Mouse (Mus musculus): Measurements from ENCODE around the gene Acbd4.

GRCm38 (mm10) chr11:103103621-103104020, 2.1 kb downstream of the Acbd4 start:
- TF ChIP-seq EP300 (optimal IDR thresholded peaks at IDR 0.05): no peak
- no peak for TF ChIP-seq CTCF (IDR thresholded peaks at IDR 0.05; ENCODE audit: low read depth)

All from stomach, postnatal 0 days (tissue).